Mouse (Mus musculus) liver, embryonic 12.5 days (tissue): ENCODE results near the gene Pitpna. TPM values are rescaled to one million over a fixed set of nuclear protein-coding genes. Genes with fewer than 3 reads are reported as not detected.

Experiments
- ATAC-seq: fragments of 200-750 bp; cut with Nextera tagmentation; 2 replicates; pipeline ENCODE4 v1.8.0; 2017; ENCODE audit warnings: moderate number of reproducible peaks, mild to moderate bottlenecking, moderate library complexity
- H3K27ac ChIP-seq: fragments of 300-500 bp; sonication (generic); 2 replicates; pipeline ENCODE4 v1.5.1; 2016; ENCODE audit warnings: mild to moderate bottlenecking
- H3K27me3 ChIP-seq: fragments of 300-500 bp; sonication (generic); replicated peaks from 2 replicates; pipeline ENCODE4 v1.6.1; 2016; ENCODE audit warnings: mild to moderate bottlenecking, moderate library complexity
- H3K36me3 ChIP-seq: fragments of 300-500 bp; sonication (generic); 2 replicates; pipeline ENCODE4 v1.6.1; 2016; ENCODE audit warnings: mild to moderate bottlenecking, moderate library complexity
- H3K4me1 ChIP-seq: fragments of 300-500 bp; sonication (generic); 2 replicates; pipeline ENCODE4 v1.6.1; 2016
- H3K4me2 ChIP-seq: fragments of 300-500 bp; sonication (generic); 2 replicates; pipeline ENCODE4 v1.6.1; 2016; ENCODE audit warnings: mild to moderate bottlenecking, moderate library complexity
- H3K4me3 ChIP-seq: fragments of 300-500 bp; sonication (generic); 2 replicates; pipeline ENCODE4 v1.5.1; 2016; ENCODE audit warnings: mild to moderate bottlenecking, moderate library complexity
- H3K9ac ChIP-seq: fragments of 300-500 bp; sonication (generic); 2 replicates; pipeline ENCODE4 v1.6.1; 2016; ENCODE audit warnings: mild to moderate bottlenecking, moderate library complexity
- H3K9me3 ChIP-seq: fragments of 300-500 bp; sonication (generic); replicated peaks from 2 replicates; pipeline ENCODE4 v1.6.1; 2016; ENCODE audit warnings: mild to moderate bottlenecking, moderate library complexity
- WGBS: fragments of 180-500 bp; shearing (Covaris S2); methylation state at CpG from one replicate; pipeline ENCODE4 v1.1.7; 2016; ENCODE audit not compliant: insufficient replicate concordance; 5-methylcytosine and 5-hydroxymethylcytosine counted together
- microRNA-seq: library from miRNA; unstranded; fragments of <30 nt; microRNA quantifications from one replicate; pipeline ENCODE4, GENCODE M21; 2017
- polyA plus RNA-seq: library from polyadenylated mRNA; unstranded; fragments of >200 nt; fragmentation: Nextera tagmentation; extraction: Ambion mirVana; gene quantifications from 2 replicates; pipeline ENCODE4 v1.2.1, GENCODE M21; 2016

Gene Pitpna
- polyA plus RNA-seq, 1 experiment from 2014 or later = 65.7 TPM

- H3K36me3 ChIP-seq = peaks cover 73% of the 10 kb centered on the region
- no peak overlapping the region for H3K4me3 ChIP-seq
- no peak overlapping the region for H3K4me2 ChIP-seq
- H3K9me3 ChIP-seq = no peaks in the 10 kb centered on the region
- no peak for ATAC-seq
- H3K27me3 ChIP-seq = no peaks in the 10 kb centered on the region
- 84% methylated on average over 22 of the region's 22 CpGs for WGBS
- no peak overlapping the region for H3K27ac ChIP-seq
- H3K4me1 ChIP-seq = peaks cover 12% of the 10 kb centered on the region
- H3K9ac ChIP-seq = no peak overlapping the region
Measured at GRCm38 (mm10) chr11:75671426-75672180, 83.7 kb downstream of the Pitpna start.

GRCm38 (mm10) chr11:75673411-75673810 lies 85.5 kb downstream of the Pitpna start:
- Histone ChIP-seq H3K4me2 (no peak overlapping the region), H3K9ac (no peak overlapping the region), H3K36me3 (peaks cover 56% of the 10 kb centered on the region), H3K27me3 (no peaks in the 10 kb centered on the region), H3K27ac (peak overlapping the region; percentile 5; the same call in 1 of the 2 replicates), H3K4me1 (peaks cover 16% of the 10 kb centered on the region), H3K9me3 (no peaks in the 10 kb centered on the region), H3K4me3 (no peak overlapping the region)
- ATAC-seq = no peak
- WGBS = 79% methylated on average over 5 of the region's 5 CpGs

- Histone ChIP-seq H3K4me1 (peaks cover 14% of the 10 kb centered on the region), H3K4me2 (no peak overlapping the region), H3K27me3 (no peaks in the 10 kb centered on the region), H3K27ac (no peak overlapping the region), H3K9ac (no peak overlapping the region), H3K9me3 (no peaks in the 10 kb centered on the region), H3K4me3 (no peak overlapping the region), H3K36me3 (peaks cover 42% of the 10 kb centered on the region)
- no peak for ATAC-seq
- whole genome bisulfite sequencing = 69% methylated on average over 3 of the region's 3 CpGs
Measured at GRCm38 (mm10) chr11:75674875-75675274, 87.0 kb downstream of the Pitpna start.

GRCm38 (mm10) chr11:75677881-75678746 lies 90.2 kb downstream of the Pitpna start:
- no peak for ATAC-seq
- 74% methylated on average over 3 of the region's 3 CpGs for WGBS
- Histone ChIP-seq H3K9me3 (no peaks in the 10 kb centered on the region), H3K27me3 (no peaks in the 10 kb centered on the region), H3K27ac (peak overlapping the region; percentile 93), H3K4me2 (peak overlapping the region; percentile 81), H3K36me3 (peaks cover 28% of the 10 kb centered on the region), H3K9ac (peak overlapping the region; percentile 67), H3K4me3 (peak overlapping the region; percentile 95), H3K4me1 (peaks cover 41% of the 10 kb centered on the region)

Small RNA genes within 50 kb of the gene (microRNA-seq; reads per million reads assigned to microRNA genes)
- not detected for gene Mir3971

Other genes starting within 250 kb of the Pitpna start
- 143 and 149 TPM in 2 replicates for gene Rpa1, start 239.8 kb upstream of the Pitpna start, polyA plus RNA-seq
- gene Smyd4, start 239.7 kb upstream of the Pitpna start, polyA plus RNA-seq = 6.9 and 8.6 TPM in 2 replicates
- 158 and 172 TPM in 2 replicates for gene Serpinf1, start 165.4 kb upstream of the Pitpna start, polyA plus RNA-seq
- 351 and 375 TPM in 2 replicates for gene Serpinf2, start 148.5 kb upstream of the Pitpna start, polyA plus RNA-seq
- gene Wdr81, start 133.4 kb upstream of the Pitpna start, polyA plus RNA-seq = 24.8 and 25.0 TPM in 2 replicates
- 19.6 and 21.4 TPM in 2 replicates for gene Tlcd2, start 126.4 kb upstream of the Pitpna start, polyA plus RNA-seq
- gene Prpf8, start 101.3 kb upstream of the Pitpna start, polyA plus RNA-seq = 46.6 and 47.9 TPM in 2 replicates
- gene Rilp, start 78.0 kb upstream of the Pitpna start, polyA plus RNA-seq = 0.89 and 1.2 TPM in 2 replicates
- 5.2 TPM in 2 replicates for gene Scarf1, start 74.6 kb upstream of the Pitpna start, polyA plus RNA-seq
- 5.9 and 6.3 TPM in 2 replicates for gene Slc43a2, start 56.4 kb upstream of the Pitpna start, polyA plus RNA-seq
- 15.0 and 15.8 TPM in 2 replicates for gene Inpp5k, start 42.9 kb downstream of the Pitpna start, polyA plus RNA-seq
- 34.6 and 35.5 TPM in 2 replicates for gene Myo1c, start 62.4 kb downstream of the Pitpna start, polyA plus RNA-seq
- 50.2 and 53.6 TPM in 2 replicates for gene Crk, start 91.2 kb downstream of the Pitpna start, polyA plus RNA-seq
- gene Ywhae, start 144.8 kb downstream of the Pitpna start, polyA plus RNA-seq = 405 and 415 TPM in 2 replicates
- 0.05 and 0.12 TPM in 2 replicates for gene Doc2b, start 208.0 kb downstream of the Pitpna start, polyA plus RNA-seq